Mouse (Mus musculus) liver, adult 2 months (tissue): ENCODE data around the gene Rasgrf2.

ENCODE experiments used
- CTCF ChIP-seq: fragments of 200-500 bp; IDR thresholded peaks from 2 replicates; pipeline ENCODE4 v1.5.1; 2011; ENCODE audit warnings: low read depth, low read length, control low read depth
- POLR2A ChIP-seq: fragments of 200-500 bp; IDR thresholded peaks from 2 replicates; pipeline ENCODE4 v1.6.1; 2011; ENCODE audit warnings: low read length, control low read depth; ENCODE audit not compliant: insufficient read depth; ENCODE audit errors: extremely low read depth

DNA sequence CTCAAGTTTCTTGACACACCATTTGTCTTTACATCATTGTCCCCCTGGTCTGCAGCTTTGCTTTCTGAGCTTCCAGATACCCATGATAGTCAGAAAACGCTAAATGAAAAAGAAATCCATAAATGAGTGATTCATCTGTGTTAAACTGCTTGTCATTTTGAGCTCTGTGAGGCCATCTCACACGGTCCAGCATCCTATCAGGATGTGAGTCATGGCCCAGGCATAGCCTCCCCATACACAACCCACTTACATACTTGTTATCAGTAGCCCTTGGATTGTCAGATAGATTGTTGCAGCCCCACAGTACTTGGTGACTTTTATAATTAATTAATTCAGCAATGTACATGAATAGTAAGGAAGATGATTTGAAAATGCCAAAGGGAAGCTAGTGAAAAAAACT, 63.6 kb downstream of the Rasgrf2 start:
- no peak for TF ChIP-seq CTCF
- TF ChIP-seq POLR2A, result no peak
